Mouse (Mus musculus) neural tube, embryonic 14.5 days (tissue): ENCODE measurements around the gene Dido1. TPM values are rescaled to one million over a fixed set of nuclear protein-coding genes. Genes with fewer than 3 reads are reported as not detected.

Experiments used
- ATAC-seq: fragments of 200-750 bp; cut with Nextera tagmentation; 2 replicates; pipeline ENCODE4 v1.8.0; 2017; ENCODE audit warnings: low read depth, mild to moderate bottlenecking, moderate TSS enrichment, moderate library complexity
- H3K27ac ChIP-seq: fragments of 300-500 bp; sonication (generic); 2 replicates; pipeline ENCODE4 v1.5.1; 2014; ENCODE audit warnings: low read depth, mild to moderate bottlenecking, control low read depth, low read length, moderate library complexity, mixed read lengths
- H3K27me3 ChIP-seq: fragments of 300-500 bp; sonication (generic); 2 replicates; pipeline ENCODE4 v1.6.1; 2014; ENCODE audit warnings: low read length; ENCODE audit not compliant: control insufficient read depth, insufficient read depth
- H3K36me3 ChIP-seq: fragments of 300-500 bp; sonication (generic); 2 replicates; pipeline ENCODE4 v1.6.1; 2014; ENCODE audit warnings: low read length, mixed read lengths; ENCODE audit not compliant: control insufficient read depth, insufficient read depth
- H3K4me1 ChIP-seq: fragments of 300-500 bp; sonication (generic); 2 replicates; pipeline ENCODE4 v1.6.1; 2014; ENCODE audit warnings: low read length; ENCODE audit not compliant: control insufficient read depth, insufficient read depth
- H3K4me2 ChIP-seq: fragments of 300-500 bp; sonication (generic); 2 replicates; pipeline ENCODE4 v1.6.1; 2014; ENCODE audit warnings: mild to moderate bottlenecking, low read depth, low read length, control low read depth
- H3K4me3 ChIP-seq: fragments of 300-500 bp; sonication (generic); 2 replicates; pipeline ENCODE4 v1.5.1; 2014; ENCODE audit warnings: low read depth, low read length, control low read depth, mixed read lengths
- H3K9ac ChIP-seq: fragments of 300-500 bp; sonication (generic); replicated peaks from 2 replicates; pipeline ENCODE4 v1.6.1; 2014; ENCODE audit warnings: low read depth, mild to moderate bottlenecking, control low read depth, low read length, mixed read lengths
- H3K9me3 ChIP-seq: fragments of 300-500 bp; sonication (generic); 2 replicates; pipeline ENCODE4 v1.6.1; 2016; ENCODE audit warnings: low read length; ENCODE audit not compliant: control insufficient read depth
- WGBS: fragments of 180-500 bp; shearing (Covaris S2); extraction: QIAGEN DNeasy Blood & Tissue Kit; methylation state at CpG from one replicate; pipeline ENCODE4 v1.1.7; 2014; 5-methylcytosine and 5-hydroxymethylcytosine counted together
- polyA plus RNA-seq: library from polyadenylated mRNA; unstranded; fragments of >200 nt; fragmentation: Nextera tagmentation; extraction: Ambion mirVana; gene quantifications from 2 replicates; pipeline ENCODE4 v1.2.1, GENCODE M21; 2014

Dido1 gene
- polyA plus RNA-seq, 1 experiment from 2014 or later, result 34.8 TPM

GRCm38 (mm10) chr2:180743321-180743720, 33.5 kb upstream of the Dido1 start:
- no peaks in the 10 kb centered on the region for H3K36me3 ChIP-seq
- H3K9ac ChIP-seq, result no peak overlapping the region
- H3K4me3 ChIP-seq, result no peak overlapping the region
- H3K9me3 ChIP-seq, result no peaks in the 10 kb centered on the region
- 87% methylated on average over 2 of the region's 2 CpGs for WGBS
- H3K4me2 ChIP-seq, result no peak overlapping the region
- H3K4me1 ChIP-seq, result no peaks in the 10 kb centered on the region
- no peak for ATAC-seq
- H3K27ac ChIP-seq, result no peak overlapping the region
- no peaks in the 10 kb centered on the region for H3K27me3 ChIP-seq

GRCm38 (mm10) chr2:180742820-180743219, 33.0 kb upstream of the Dido1 start:
- H3K4me3 ChIP-seq, result no peak overlapping the region
- no peak for ATAC-seq

DNA sequence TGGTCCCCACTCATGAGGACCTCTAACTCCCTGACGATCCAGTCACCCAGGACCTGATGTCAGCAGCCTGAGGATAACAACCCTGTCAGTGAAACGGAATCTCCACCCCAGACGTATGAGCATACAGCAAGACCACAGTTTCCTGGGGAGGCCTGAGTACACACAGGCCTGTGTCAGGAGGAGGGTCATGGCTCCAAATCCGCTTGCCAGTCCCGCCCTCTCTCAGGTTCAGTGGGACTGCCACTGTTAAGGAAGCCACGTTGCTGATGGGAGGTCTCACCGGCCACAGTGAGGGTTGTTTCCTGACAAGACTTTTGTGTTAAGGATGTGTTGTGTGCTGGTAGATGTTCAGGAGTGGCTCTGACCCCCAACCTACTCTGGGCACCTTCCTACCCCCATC, 31.6 kb upstream of the Dido1 start:
- Histone ChIP-seq H3K27ac (no peak overlapping the region), H3K9ac (no peak overlapping the region), H3K36me3 (no peaks in the 10 kb centered on the region), H3K9me3 (no peaks in the 10 kb centered on the region), H3K4me3 (no peak overlapping the region), H3K4me1 (no peaks in the 10 kb centered on the region), H3K27me3 (no peaks in the 10 kb centered on the region), H3K4me2 (no peak overlapping the region)
- 84% methylated on average over 7 of the region's 7 CpGs for WGBS
- ATAC-seq, result no peak

More at GRCm38 (mm10) chr2:180742820-180743219, 33.0 kb upstream of the Dido1 start:
- H3K36me3 ChIP-seq, result no peaks in the 10 kb centered on the region
- no peak overlapping the region for H3K9ac ChIP-seq
- no peaks in the 10 kb centered on the region for H3K4me1 ChIP-seq
- H3K4me2 ChIP-seq, result no peak overlapping the region
- H3K9me3 ChIP-seq, result no peaks in the 10 kb centered on the region
- no peak overlapping the region for H3K27ac ChIP-seq
- 87% methylated on average over 6 of the region's 6 CpGs for WGBS
- no peaks in the 10 kb centered on the region for H3K27me3 ChIP-seq

DNA sequence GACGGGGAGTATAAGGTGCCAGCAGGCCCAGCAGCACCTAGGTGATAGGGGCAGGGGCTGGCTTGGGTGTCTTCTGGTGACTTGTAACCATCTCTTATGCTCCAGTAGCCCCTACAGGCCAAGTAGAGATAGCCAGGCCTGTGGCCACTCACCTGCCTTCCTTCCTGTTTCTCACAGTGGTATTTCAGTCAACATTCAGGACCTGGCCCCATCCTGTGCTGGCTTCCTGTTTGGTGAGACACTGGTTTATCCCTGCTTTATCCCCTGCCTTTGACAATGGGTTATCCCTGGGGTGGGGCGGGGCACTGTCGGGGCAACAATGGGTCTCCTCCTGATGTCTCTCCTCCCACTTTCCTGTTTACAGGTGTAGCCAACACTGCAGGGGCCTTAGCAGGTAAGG, 30.6 kb upstream of the Dido1 start:
- Histone ChIP-seq H3K4me2 (no peak overlapping the region), H3K9ac (no peak overlapping the region), H3K27ac (no peak overlapping the region), H3K4me3 (no peak overlapping the region), H3K9me3 (no peaks in the 10 kb centered on the region), H3K4me1 (no peaks in the 10 kb centered on the region), H3K36me3 (no peaks in the 10 kb centered on the region), H3K27me3 (no peaks in the 10 kb centered on the region)
- WGBS, result 32% methylated on average over 3 of the region's 3 CpGs
- no peak for ATAC-seq

- Histone ChIP-seq H3K9ac (no peak overlapping the region), H3K4me3 (no peak overlapping the region), H3K27ac (no peak overlapping the region), H3K36me3 (no peaks in the 10 kb centered on the region), H3K9me3 (no peaks in the 10 kb centered on the region), H3K4me1 (no peaks in the 10 kb centered on the region), H3K4me2 (no peak overlapping the region), H3K27me3 (no peaks in the 10 kb centered on the region)
- 78% methylated on average over 2 of the region's 2 CpGs for WGBS
- ATAC-seq, result no peak
Observed at GRCm38 (mm10) chr2:180737984-180738383, 28.2 kb upstream of the Dido1 start.

DNA sequence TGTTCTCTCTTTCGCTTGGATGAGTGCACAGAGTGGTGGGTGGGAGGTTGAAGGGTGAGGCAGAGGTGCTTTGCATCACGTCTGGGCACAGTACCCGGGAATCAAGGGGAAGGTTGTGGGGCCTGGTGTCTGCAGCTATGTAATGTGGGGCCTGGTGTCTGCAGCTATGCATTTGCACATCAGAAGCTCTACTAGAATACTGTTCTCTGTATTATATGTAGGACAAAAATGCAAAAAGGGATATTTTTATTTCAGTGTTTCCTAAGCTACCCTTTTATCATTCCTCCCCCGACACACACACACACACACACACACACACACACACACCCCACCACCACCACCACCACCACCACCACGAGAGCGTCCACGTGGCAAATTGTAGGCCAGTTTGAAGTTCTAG, 25.4 kb upstream of the Dido1 start:
- 90% methylated on average over 7 of the region's 7 CpGs for WGBS

DNA sequence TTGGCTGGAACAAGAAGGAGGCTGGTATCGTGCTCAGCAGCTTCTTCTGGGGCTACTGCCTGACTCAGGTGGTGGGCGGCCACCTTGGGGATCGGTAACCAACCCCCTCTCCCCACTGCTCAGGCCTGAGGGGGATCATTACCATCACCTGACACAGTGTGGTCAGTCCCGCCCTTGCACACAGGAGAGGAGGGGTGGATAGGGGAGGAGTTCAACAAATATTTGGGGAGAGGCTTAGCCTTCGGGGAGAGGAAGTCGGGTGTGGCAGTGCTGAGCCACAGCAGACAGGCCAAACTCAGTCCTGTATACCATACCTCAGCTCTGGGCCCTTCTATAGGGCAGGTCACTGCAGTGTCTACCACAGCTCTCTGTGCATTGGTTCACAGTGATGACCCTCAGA, 22.2 kb upstream of the Dido1 start:
- Histone ChIP-seq H3K4me3 (no peak overlapping the region), H3K4me2 (no peak overlapping the region), H3K9me3 (no peaks in the 10 kb centered on the region), H3K36me3 (no peaks in the 10 kb centered on the region), H3K27ac (no peak overlapping the region), H3K9ac (no peak overlapping the region), H3K4me1 (no peaks in the 10 kb centered on the region), H3K27me3 (no peaks in the 10 kb centered on the region)
- ATAC-seq, result no peak
- 73% methylated on average over 6 of the region's 6 CpGs for WGBS

More for the DNA sequence above, 25.4 kb upstream of the Dido1 start:
- Histone ChIP-seq H3K4me1 (no peaks in the 10 kb centered on the region), H3K4me3 (no peak overlapping the region), H3K36me3 (no peaks in the 10 kb centered on the region), H3K9ac (no peak overlapping the region), H3K27ac (no peak overlapping the region), H3K27me3 (no peaks in the 10 kb centered on the region), H3K4me2 (no peak overlapping the region), H3K9me3 (no peaks in the 10 kb centered on the region)
- ATAC-seq, result no peak

- Histone ChIP-seq H3K4me3 (no peak overlapping the region), H3K27ac (no peak overlapping the region), H3K4me1 (no peaks in the 10 kb centered on the region), H3K4me2 (no peak overlapping the region), H3K36me3 (no peaks in the 10 kb centered on the region), H3K9me3 (no peaks in the 10 kb centered on the region), H3K27me3 (no peaks in the 10 kb centered on the region), H3K9ac (no peak overlapping the region)
- no peak for ATAC-seq
- WGBS, result 83% methylated on average over 3 of the region's 3 CpGs
Observed at GRCm38 (mm10) chr2:180731036-180731435, 21.2 kb upstream of the Dido1 start.

- WGBS, result 32% methylated on average over 4 of the region's 4 CpGs
- Histone ChIP-seq H3K27me3 (no peaks in the 10 kb centered on the region), H3K9ac (no peak overlapping the region), H3K4me3 (no peak overlapping the region), H3K4me2 (no peak overlapping the region), H3K36me3 (peaks cover 9% of the 10 kb centered on the region), H3K9me3 (no peaks in the 10 kb centered on the region), H3K4me1 (no peaks in the 10 kb centered on the region), H3K27ac (no peak overlapping the region)
- ATAC-seq, result no peak
Observed at GRCm38 (mm10) chr2:180727613-180728021, 17.8 kb upstream of the Dido1 start.
